Mouse (Mus musculus) thymus, postnatal 4 days (tissue): ENCODE results near the gene Tbx2.

Experiments used
- DNase-seq: peaks from one replicate; pipeline ENCODE4 v3.0.0; 2021

The Tbx2 gene

GRCm38 (mm10) chr11:85889730-85890562 lies 57.6 kb downstream of the Tbx2 start:
- no peak for DNase-seq

GRCm38 (mm10) chr11:85890563-85890845 lies 58.2 kb downstream of the Tbx2 start:
- DNase-seq: no peak

DNA sequence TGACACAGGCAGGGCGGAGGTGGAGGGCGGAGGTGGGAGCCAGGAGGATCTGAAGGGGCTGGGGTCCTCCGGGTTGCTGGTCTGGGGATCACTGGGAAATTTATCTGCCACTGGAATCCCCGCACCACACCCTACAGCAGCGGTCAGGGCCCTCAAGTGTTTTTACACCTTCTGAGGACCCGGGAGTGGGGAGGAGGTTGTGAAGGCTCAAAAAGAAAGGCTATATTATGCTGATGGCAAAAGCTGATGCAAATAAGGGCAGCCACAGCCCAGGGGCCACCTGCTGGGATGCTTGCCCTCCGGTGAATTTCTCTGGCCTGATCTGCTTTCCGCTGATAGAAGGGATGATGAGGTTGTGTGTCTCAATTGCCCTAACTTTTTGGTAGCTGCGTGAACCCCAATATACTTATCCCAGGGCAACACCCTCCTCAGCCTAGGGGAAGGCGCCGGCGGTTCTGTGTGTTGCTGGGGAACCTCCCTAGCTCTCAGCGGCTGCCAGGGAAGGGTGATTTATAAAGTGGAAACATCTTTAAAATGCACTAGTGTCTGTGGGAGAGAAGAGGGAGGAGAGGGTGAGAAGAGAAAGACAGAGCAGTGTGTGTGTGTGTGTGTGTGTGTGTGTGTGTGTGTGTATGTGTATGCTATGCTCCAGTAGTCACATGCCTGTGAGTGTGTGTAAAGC lies 58.8 kb downstream of the Tbx2 start:
- no peak for DNase-seq
